Mouse (Mus musculus) CH12.LX (cell line): ENCODE data around the gene Bdh2. TPM values are rescaled to one million over a fixed set of nuclear protein-coding genes. Genes with fewer than 3 reads are reported as not detected.

Experiments used
- DNase-seq: peaks from one replicate; pipeline ENCODE4 v3.0.0-alpha.2; 2013; ENCODE audit errors: extremely low read depth
- H3K27ac ChIP-seq: 2 replicates; pipeline ENCODE4 v1.5.1; 2012; ENCODE audit warnings: low read depth, mild to moderate bottlenecking, control low read depth, moderate library complexity; ENCODE audit not compliant: insufficient read depth
- H3K27me3 ChIP-seq: replicated peaks from 2 replicates; pipeline ENCODE3; 2012; ENCODE audit warnings: inconsistent platforms
- H3K36me3 ChIP-seq, 2 experiments: replicated peaks in 1 of 2; 2 replicates each; pipeline versions ENCODE3 to v1.6.1; 2012; ENCODE audit warnings: inconsistent platforms in 1 of 2, low read length in 1 of 2, mild to moderate bottlenecking in 1 of 2, mixed read lengths in 1 of 2, moderate library complexity in 1 of 2; ENCODE audit not compliant: control insufficient read depth in 1 of 2, insufficient read depth in 1 of 2
- H3K4me1 ChIP-seq, 2 experiments: 2 replicates each; pipeline ENCODE4 v1.6.1; 2012; ENCODE audit warnings: inconsistent platforms in 1 of 2, moderate library complexity in 1 of 2; ENCODE audit not compliant: insufficient read depth in 2 of 2, control insufficient read depth in 1 of 2
- H3K4me2 ChIP-seq: 2 replicates; pipeline ENCODE4 v1.6.1; 2012; ENCODE audit warnings: low read depth, mild to moderate bottlenecking, control low read depth; ENCODE audit not compliant: poor library complexity, insufficient read depth, severe bottlenecking
- H3K4me3 ChIP-seq, 3 experiments: fragments of 150-350 bp in 1 of 3; sonication (generic) in 1 of 3; replicated peaks in 1 of 3; 2 replicates each; pipeline versions ENCODE3 to v1.5.1; 2011 to 2012; ENCODE audit warnings: low read depth in 2 of 3, low read length in 2 of 3, mild to moderate bottlenecking in 2 of 3, moderate library complexity in 2 of 3, control low read depth in 1 of 3, improper control_type of control experiment in 1 of 3, inconsistent platforms in 1 of 3, mixed read lengths in 1 of 3; ENCODE audit not compliant: poor library complexity in 1 of 3
- H3K79me2 ChIP-seq: replicated peaks from 2 replicates; pipeline ENCODE4 v1.6.1; 2012; ENCODE audit warnings: mild to moderate bottlenecking, moderate library complexity; ENCODE audit not compliant: control insufficient read depth, poor library complexity, insufficient read depth, severe bottlenecking; ENCODE audit errors: extremely low read depth
- H3K9ac ChIP-seq: 2 replicates; pipeline ENCODE4 v1.6.1; 2012; ENCODE audit warnings: low read depth, mild to moderate bottlenecking, control low read depth, moderate library complexity; ENCODE audit not compliant: insufficient read depth
- H3K9me3 ChIP-seq: replicated peaks from 2 replicates; pipeline ENCODE3; 2012; ENCODE audit warnings: low read length, inconsistent platforms, mixed read lengths
- BHLHE40 ChIP-seq: IDR thresholded peaks from 2 replicates; pipeline ENCODE4 v1.6.1; 2011; ENCODE audit warnings: mild to moderate bottlenecking, low read depth, low read length, improper control_type of control experiment
- CHD1 ChIP-seq: IDR thresholded peaks from 2 replicates; pipeline ENCODE4 v1.6.1; 2012; ENCODE audit warnings: low read depth, low read length, improper control_type of control experiment, inconsistent platforms
- E2F4 ChIP-seq: IDR thresholded peaks from 2 replicates; pipeline ENCODE4 v1.6.1; 2011; ENCODE audit warnings: low read depth, low read length, improper control_type of control experiment; ENCODE audit not compliant: insufficient replicate concordance
- ELF1 ChIP-seq: IDR thresholded peaks from 2 replicates; pipeline ENCODE4 v1.6.1; 2014; ENCODE audit warnings: low read depth, mild to moderate bottlenecking, inconsistent platforms, low read length, improper control_type of control experiment
- ETS1 ChIP-seq: conservative IDR thresholded peaks from 2 replicates; pipeline ENCODE4 v1.6.1; 2012; ENCODE audit warnings: low read depth, mild to moderate bottlenecking, inconsistent platforms, low read length, improper control_type of control experiment, moderate library complexity
- GABPA ChIP-seq: IDR thresholded peaks from 2 replicates; pipeline ENCODE4 v1.6.1; 2012; ENCODE audit warnings: low read depth, low read length, improper control_type of control experiment, inconsistent platforms; ENCODE audit not compliant: insufficient replicate concordance
- HCFC1 ChIP-seq: IDR thresholded peaks from 2 replicates; pipeline ENCODE4 v1.6.1; 2012; ENCODE audit warnings: low read depth, mild to moderate bottlenecking, inconsistent platforms, low read length, improper control_type of control experiment
- KAT2A ChIP-seq: IDR thresholded peaks from 2 replicates; pipeline ENCODE4 v1.6.1; 2012; ENCODE audit warnings: low read length, improper control_type of control experiment, inconsistent platforms; ENCODE audit not compliant: insufficient replicate concordance
- MAFK ChIP-seq: IDR thresholded peaks from 2 replicates; pipeline ENCODE4 v1.6.1; 2011; ENCODE audit warnings: low read length, improper control_type of control experiment; ENCODE audit not compliant: insufficient replicate concordance
- MAX ChIP-seq: IDR thresholded peaks from 2 replicates; pipeline ENCODE4 v1.6.1; 2011; ENCODE audit warnings: low read length, improper control_type of control experiment
- MAZ ChIP-seq: IDR thresholded peaks from 2 replicates; pipeline ENCODE4 v1.6.1; 2012; ENCODE audit warnings: low read depth, mild to moderate bottlenecking, inconsistent platforms, low read length, improper control_type of control experiment, moderate library complexity
- MEF2A ChIP-seq: IDR thresholded peaks from 2 replicates; pipeline ENCODE4 v1.6.1; 2014; ENCODE audit warnings: low read depth, mild to moderate bottlenecking, inconsistent platforms, low read length, improper control_type of control experiment, borderline replicate concordance
- PAX5 ChIP-seq: IDR thresholded peaks from 2 replicates; pipeline ENCODE4 v1.6.1; 2012; ENCODE audit warnings: low read length, inconsistent platforms, mixed read lengths
- RAD21 ChIP-seq: IDR thresholded peaks from 2 replicates; pipeline ENCODE4 v1.6.1; 2011; ENCODE audit warnings: low read depth, mild to moderate bottlenecking, low read length, improper control_type of control experiment, moderate library complexity
- RCOR1 ChIP-seq: conservative IDR thresholded peaks from 2 replicates; pipeline ENCODE4 v1.6.1; 2012; ENCODE audit warnings: low read depth, mild to moderate bottlenecking, inconsistent platforms, low read length, improper control_type of control experiment
- SIN3A ChIP-seq: IDR thresholded peaks from 2 replicates; pipeline ENCODE4 v1.6.1; 2012; ENCODE audit warnings: low read length, improper control_type of control experiment, inconsistent platforms
- TBP ChIP-seq: conservative IDR thresholded peaks from 2 replicates; pipeline ENCODE4 v1.6.1; 2011; ENCODE audit warnings: low read depth, low read length, improper control_type of control experiment
- TCF12 ChIP-seq: IDR thresholded peaks from 2 replicates; pipeline ENCODE4 v1.6.1; 2014; ENCODE audit warnings: low read depth, mild to moderate bottlenecking, inconsistent platforms, low read length, improper control_type of control experiment
- UBTF ChIP-seq: IDR thresholded peaks from 2 replicates; pipeline ENCODE4 v1.6.1; 2012; ENCODE audit warnings: low read depth, mild to moderate bottlenecking, inconsistent platforms, low read length, improper control_type of control experiment, moderate library complexity
- USF2 ChIP-seq: conservative IDR thresholded peaks from 2 replicates; pipeline ENCODE4 v1.6.1; 2011; ENCODE audit warnings: low read depth, low read length, improper control_type of control experiment
- ZC3H11A ChIP-seq: IDR thresholded peaks from 2 replicates; pipeline ENCODE4 v1.6.1; 2012; ENCODE audit warnings: low read depth, mild to moderate bottlenecking, inconsistent platforms, low read length, improper control_type of control experiment
- ZKSCAN1 ChIP-seq: IDR thresholded peaks from 2 replicates; pipeline ENCODE4 v1.6.1; 2012; ENCODE audit warnings: low read depth, inconsistent platforms, low read length, improper control_type of control experiment, borderline replicate concordance
- ZMIZ1 ChIP-seq: IDR thresholded peaks from 2 replicates; pipeline ENCODE4 v1.6.1; 2012; ENCODE audit warnings: low read depth, mild to moderate bottlenecking, inconsistent platforms, low read length, improper control_type of control experiment
- ZNF384 ChIP-seq: IDR thresholded peaks from 2 replicates; pipeline ENCODE4 v1.6.1; 2012; ENCODE audit warnings: low read depth, low read length, improper control_type of control experiment, inconsistent platforms
- dilution Hi-C: fragments of 300-500 bp; cut with MboI; formaldehyde crosslinking; loops from 2 replicates; pipeline ENCODE4 v1.14.3; 2020; ENCODE audit warnings: low sequenced_read_pairs; ENCODE audit not compliant: extremely low pct_unique_long_range_greater_than_20kb, extremely low pct_ligation_motif_present
- in situ Hi-C: fragments of 300-500 bp; cut with MboI; formaldehyde crosslinking; loops from 3 replicates; pipeline ENCODE4 v1.14.3; 2019; ENCODE audit warnings: low sequenced_read_pairs, low pct_ligation_motif_present, low pct_unique_long_range_greater_than_20kb, mixed read lengths
- polyA plus RNA-seq: library from polyadenylated mRNA; unstranded; fragments of >175 nt; gene quantifications from 2 replicates; pipeline ENCODE4 v1.2.1, GENCODE M21; 2012; ENCODE audit warnings: low read depth; ENCODE audit not compliant: insufficient read length
- total RNA-seq, 2 experiments: library from RNA; depleted of rRNA; stranded (reverse); fragments of 300-350 nt in 1 of 2; fragments of >200 nt in 1 of 2; gene quantifications; 2 replicates each; pipeline ENCODE4 v1.2.3; 2012 to 2014

Bdh2 gene
- total and polyA plus RNA-seq, 3 experiments: 1.2 to 2.3 (median 2.0) TPM

DNA sequence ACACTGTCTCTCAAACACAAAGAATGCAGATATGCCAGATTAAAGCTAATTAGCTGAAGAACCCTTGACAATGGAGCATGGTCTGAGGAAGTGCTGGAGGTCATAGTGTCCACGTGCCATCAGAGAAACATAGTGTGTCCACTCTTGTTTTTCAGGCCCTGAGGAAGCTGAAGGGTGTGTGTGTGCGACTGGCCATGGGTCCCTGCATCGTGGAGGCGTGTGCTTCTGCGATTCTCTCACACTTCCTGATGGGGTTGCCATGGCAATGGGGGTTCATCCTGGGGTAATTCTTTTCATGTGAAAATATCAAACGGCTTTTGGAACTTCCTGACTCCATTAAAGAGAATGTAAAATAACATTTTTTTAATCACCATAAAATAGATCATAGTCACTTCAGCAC is 43.3 kb downstream of the Bdh2 start:
- TF ChIP-seq BHLHE40 (no peak), ZKSCAN1 (no peak), ELF1 (no peak), MEF2A (no peak), PAX5 (no peak), CHD1 (no peak), E2F4 (no peak), ZMIZ1 (no peak), USF2 (no peak), TBP (no peak)
- dilution Hi-C loops: no loop called here
- Histone ChIP-seq H3K4me3 (no peak overlapping the region), H3K79me2 (no peaks in the 10 kb centered on the region), H3K36me3 (peaks cover 0 to 3% of the 10 kb centered on the region in 2 experiments), H3K4me1 (no peaks in the 10 kb centered on the region), H3K9me3 (no peaks in the 10 kb centered on the region), H3K9ac (no peak overlapping the region), H3K4me2 (no peak overlapping the region), H3K27ac (no peak overlapping the region), H3K27me3 (no peaks in the 10 kb centered on the region)
- no peak for DNase-seq
- in situ Hi-C loops: no loop called here

DNA sequence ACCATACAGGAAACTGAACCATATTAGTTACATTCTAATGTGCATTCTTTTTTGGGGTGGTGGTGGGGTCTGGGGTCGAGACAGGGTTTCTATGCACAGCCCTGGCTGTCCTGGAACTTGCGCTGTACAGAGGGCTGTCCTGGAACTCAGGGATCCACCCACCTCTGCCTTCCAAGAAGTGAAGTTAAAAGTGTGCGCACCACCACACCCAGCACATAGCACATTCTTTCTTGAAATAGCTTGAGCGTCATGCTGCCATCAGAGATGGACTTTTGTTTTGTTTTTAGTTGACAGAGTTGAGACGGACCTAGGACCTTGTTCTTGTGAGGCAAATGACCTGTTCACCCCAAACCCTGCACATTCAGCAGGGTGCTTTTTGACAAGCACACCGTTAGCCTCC is 46.2 kb downstream of the Bdh2 start:
- Histone ChIP-seq H3K9me3 (no peaks in the 10 kb centered on the region), H3K4me3 (no peak overlapping the region), H3K27me3 (no peaks in the 10 kb centered on the region), H3K27ac (no peak overlapping the region), H3K36me3 (no peaks in the 10 kb centered on the region), H3K4me1 (no peaks in the 10 kb centered on the region), H3K9ac (no peak overlapping the region), H3K4me2 (no peak overlapping the region), H3K79me2 (no peaks in the 10 kb centered on the region)
- DNase-seq: no peak
- in situ Hi-C loops (loop anchor here (5.0 kb wide), 1 partner anchor 35 kb away; no protein-coding TSS in a partner anchor), dilution Hi-C loops (no loop called here)
- no peak for TF ChIP-seq TBP
- TF ChIP-seq ZNF384: no peak
- no peak for TF ChIP-seq SIN3A
- no peak for TF ChIP-seq PAX5
- TF ChIP-seq KAT2A: no peak
- TF ChIP-seq MAFK: no peak
- no peak for TF ChIP-seq CHD1
- no peak for TF ChIP-seq TCF12
- TF ChIP-seq MAX: no peak
- TF ChIP-seq ZMIZ1: no peak
- no peak for TF ChIP-seq RAD21
- TF ChIP-seq MAZ: no peak
- no peak for TF ChIP-seq GABPA
- TF ChIP-seq UBTF: no peak
- no peak for TF ChIP-seq MEF2A
- TF ChIP-seq ZC3H11A: no peak
- TF ChIP-seq ETS1: no peak
- no peak for TF ChIP-seq HCFC1
- TF ChIP-seq RCOR1: no peak
